Mouse (Mus musculus): ENCODE data around the gene Fam107b. TPM values are rescaled to one million over a fixed set of nuclear protein-coding genes. Genes with fewer than 3 reads are reported as not detected.

Fam107b gene
- total RNA-seq (2021): 10 to 100 TPM; 11.2 to 19.0 TPM
- long read RNA-seq, experiment 1, partial matches to known transcripts: 1 of 11 reads
- long read RNA-seq, experiment 1, other reads (novel, unspliced or antisense): 5 of 11 reads
- long read RNA-seq, experiment 2, partial matches to known transcripts: 1 of 5 reads
- long read RNA-seq, experiment 2, other reads (novel, unspliced or antisense): 0 of 5 reads

- no peak for DNase-seq (ENCODE audit: low spot score in 2 of 2)
Measured at GRCm38 (mm10) chr2:3570186-3570585, at the start of gene Fam107b. Fam107b (plus strand) TSS chr2:3570488.

GRCm38 (mm10) chr2:3522558-3522957 lies 47.7 kb upstream of the Fam107b start:
- DNase-seq (ENCODE audit: low spot score in 2 of 2): no peak

- no peak for DNase-seq (ENCODE audit: low spot score in 2 of 2)
Measured at GRCm38 (mm10) chr2:3526288-3526687, 44.0 kb upstream of the Fam107b start.

- no peak for DNase-seq (ENCODE audit: low spot score in 2 of 2)
Measured at GRCm38 (mm10) chr2:3541307-3542079, 28.8 kb upstream of the Fam107b start.

GRCm38 (mm10) chr2:3546055-3546454 lies 24.2 kb upstream of the Fam107b start:
- DNase-seq (ENCODE audit: low spot score in 2 of 2): no peak

GRCm38 (mm10) chr2:3546588-3546987 lies 23.7 kb upstream of the Fam107b start:
- DNase-seq (ENCODE audit: low spot score in 2 of 2): peak; percentile 39 to 53

GRCm38 (mm10) chr2:3570606-3571005 lies 318 bp downstream of the Fam107b start:
- no peak for DNase-seq (ENCODE audit: low spot score in 2 of 2)

GRCm38 (mm10) chr2:3573883-3574282 lies 3.6 kb downstream of the Fam107b start:
- DNase-seq (ENCODE audit: low spot score in 2 of 2): no peak

- DNase-seq (ENCODE audit: low spot score in 2 of 2): no peak
Measured at GRCm38 (mm10) chr2:3575140-3575539, 4.9 kb downstream of the Fam107b start.

- no peak for DNase-seq (ENCODE audit: low spot score in 2 of 2)
Measured at GRCm38 (mm10) chr2:3576346-3576745, 6.1 kb downstream of the Fam107b start.

- no peak for DNase-seq (ENCODE audit: low spot score in 2 of 2)
Measured at GRCm38 (mm10) chr2:3577216-3577615, 6.9 kb downstream of the Fam107b start.

- no peak for DNase-seq (ENCODE audit: low spot score in 2 of 2)
Measured at GRCm38 (mm10) chr2:3578180-3578902, 8.1 kb downstream of the Fam107b start.

- DNase-seq (ENCODE audit: low spot score in 2 of 2): no peak
Measured at GRCm38 (mm10) chr2:3579316-3579902, 9.1 kb downstream of the Fam107b start.

GRCm38 (mm10) chr2:3582830-3583229 lies 12.5 kb downstream of the Fam107b start:
- no peak for DNase-seq (ENCODE audit: low spot score in 2 of 2)

GRCm38 (mm10) chr2:3585231-3585783 lies 15.0 kb downstream of the Fam107b start:
- no peak for DNase-seq (ENCODE audit: low spot score in 2 of 2)

- DNase-seq (ENCODE audit: low spot score in 2 of 2): no peak
Measured at GRCm38 (mm10) chr2:3590086-3590915, 20.0 kb downstream of the Fam107b start.

- no peak for DNase-seq (ENCODE audit: low spot score in 2 of 2)
Measured at GRCm38 (mm10) chr2:3590916-3591197, 20.6 kb downstream of the Fam107b start.

- no peak for DNase-seq (ENCODE audit: low spot score in 2 of 2)
Measured at GRCm38 (mm10) chr2:3594663-3595318, 24.5 kb downstream of the Fam107b start.

- no peak for DNase-seq (ENCODE audit: low spot score in 2 of 2)
Measured at GRCm38 (mm10) chr2:3600421-3600820, 30.1 kb downstream of the Fam107b start.

- DNase-seq (ENCODE audit: low spot score in 2 of 2): no peak
Measured at GRCm38 (mm10) chr2:3602599-3602998, 32.3 kb downstream of the Fam107b start.
